Mouse (Mus musculus) cerebellum, adult 8-10 months (tissue): ENCODE results near the gene Vmn1r229.

Experiments
- DNase-seq: peaks from one replicate; pipeline ENCODE4 v3.0.0; 2022

The Vmn1r229 gene

GRCm38 (mm10) chr17:20811255-20811654 is at the start of gene Vmn1r229:
Gene Vmn1r229, plus strand, starts transcription at chr17:20811555.
- DNase-seq, result no peak

GRCm38 (mm10) chr17:20786057-20786456 is 25.3 kb upstream of the Vmn1r229 start, which contains the start of gene Vmn1r228:
Gene Vmn1r228, minus strand, starts transcription at chr17:20786157.
- no peak for DNase-seq

- no peak for DNase-seq
These were observed 28.8 kb downstream of the Vmn1r229 start, which contains the start of gene Vmn1r230 for GRCm38 (mm10) chr17:20840144-20840543. Gene Vmn1r230, plus strand, starts transcription at chr17:20840444.
